Mouse (Mus musculus) liver, adult 2 months (tissue): ENCODE results near the gene Acox2.

Experiments used
- CTCF ChIP-seq: fragments of 200-500 bp; IDR thresholded peaks from 2 replicates; pipeline ENCODE4 v1.5.1; 2011; ENCODE audit warnings: low read depth, low read length, control low read depth
- POLR2A ChIP-seq: fragments of 200-500 bp; IDR thresholded peaks from 2 replicates; pipeline ENCODE4 v1.6.1; 2011; ENCODE audit warnings: low read length, control low read depth; ENCODE audit not compliant: insufficient read depth; ENCODE audit errors: extremely low read depth

DNA sequence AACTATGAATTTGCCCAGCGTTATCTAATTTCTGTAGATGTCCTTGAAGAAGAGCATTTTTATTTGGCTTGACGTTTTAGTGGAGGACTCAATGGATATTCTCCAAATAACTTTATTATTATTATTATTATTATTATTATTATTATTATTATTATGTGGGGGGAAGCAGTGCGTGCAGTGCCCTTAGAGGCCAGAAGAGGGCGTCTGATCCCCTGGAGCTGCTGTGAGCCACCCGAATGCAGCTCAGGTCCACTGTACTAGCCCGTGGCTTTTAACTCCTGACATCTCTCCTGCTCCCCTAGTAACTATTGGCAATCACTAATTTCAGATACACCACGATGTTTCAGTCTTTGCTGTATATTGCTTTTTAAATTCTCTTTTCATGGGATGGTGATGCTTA lies 38.8 kb downstream of the Acox2 start:
- TF ChIP-seq POLR2A (no peak), CTCF (peak; percentile 75)
